Mouse (Mus musculus) testis, postnatal 14 days (tissue): ENCODE data around the gene Pepd.
A peak's percentile ranks its signal among the peaks of the same experiment; 100 is the strongest.

Experiments
- DNase-seq: peaks from one replicate; pipeline ENCODE4 v3.0.0; 2021; ENCODE audit warnings: low spot score

The Pepd gene

GRCm38 (mm10) chr7:35027801-35028420, 115.7 kb downstream of the Pepd start:
- DNase-seq, result no peak

- no peak for DNase-seq
Measured at GRCm38 (mm10) chr7:35028559-35028958, 116.4 kb downstream of the Pepd start.

DNA sequence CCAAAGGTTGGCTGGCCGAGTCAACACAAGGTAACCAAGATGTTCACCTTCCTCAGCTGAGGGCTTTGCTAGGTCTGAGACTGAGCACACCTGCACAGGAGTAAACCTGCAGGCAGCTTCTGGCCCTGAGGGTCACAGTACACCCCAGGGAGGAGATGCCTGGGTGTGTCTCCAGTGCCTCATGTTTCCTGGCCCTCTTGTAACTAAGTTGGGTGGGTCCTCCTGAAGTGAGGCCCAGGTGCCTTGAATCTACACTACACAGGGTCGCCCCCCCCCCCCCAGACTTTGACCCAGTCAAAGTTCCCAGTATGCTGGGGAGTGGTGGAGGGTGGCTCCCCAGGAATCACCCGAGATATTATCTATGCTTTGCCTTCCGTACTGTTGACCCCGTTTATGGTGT, 117.0 kb downstream of the Pepd start:
- no peak for DNase-seq

GRCm38 (mm10) chr7:35029648-35030047, 117.5 kb downstream of the Pepd start:
- no peak for DNase-seq

DNA sequence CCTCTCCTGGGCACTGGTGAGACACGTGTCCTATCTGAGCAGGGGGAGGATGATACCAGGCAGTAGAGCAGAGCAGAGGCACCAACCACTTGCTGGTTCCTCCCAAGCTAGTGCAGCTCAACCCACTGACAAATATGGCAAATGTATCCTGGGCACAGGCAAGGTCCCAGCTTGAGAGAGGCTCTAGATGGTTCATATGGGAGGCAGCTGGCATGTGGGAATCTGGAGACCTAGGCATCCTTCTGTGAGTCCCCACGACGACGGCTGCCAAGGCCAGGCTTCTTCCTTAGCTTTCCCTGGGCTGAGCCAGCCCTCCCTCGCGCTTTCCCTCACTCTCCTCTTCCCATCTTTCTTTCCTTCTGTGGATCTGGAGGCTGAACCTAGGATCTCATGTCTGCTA, 118.4 kb downstream of the Pepd start:
- DNase-seq, result no peak

DNA sequence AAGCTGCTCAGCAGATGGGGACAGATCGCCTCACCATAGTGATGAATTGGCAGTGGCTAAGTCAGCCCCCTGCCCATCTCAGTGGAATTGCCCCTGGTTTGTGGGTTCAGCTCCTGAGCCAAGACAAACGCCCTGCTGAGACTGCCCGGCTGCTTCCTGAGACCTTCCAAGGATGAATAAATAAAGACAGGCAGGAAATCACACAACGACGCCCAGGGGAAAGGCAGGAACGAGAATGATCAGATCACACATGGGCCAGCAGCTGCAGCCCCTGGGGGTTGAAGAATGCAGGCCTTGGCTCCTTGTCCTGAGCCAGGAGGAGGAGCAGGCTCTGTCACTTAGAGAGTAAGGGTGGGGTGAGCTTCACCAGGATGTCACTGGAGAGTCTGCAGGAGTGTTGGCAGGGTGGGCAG, 123.0 kb downstream of the Pepd start:
- DNase-seq, result no peak

DNA sequence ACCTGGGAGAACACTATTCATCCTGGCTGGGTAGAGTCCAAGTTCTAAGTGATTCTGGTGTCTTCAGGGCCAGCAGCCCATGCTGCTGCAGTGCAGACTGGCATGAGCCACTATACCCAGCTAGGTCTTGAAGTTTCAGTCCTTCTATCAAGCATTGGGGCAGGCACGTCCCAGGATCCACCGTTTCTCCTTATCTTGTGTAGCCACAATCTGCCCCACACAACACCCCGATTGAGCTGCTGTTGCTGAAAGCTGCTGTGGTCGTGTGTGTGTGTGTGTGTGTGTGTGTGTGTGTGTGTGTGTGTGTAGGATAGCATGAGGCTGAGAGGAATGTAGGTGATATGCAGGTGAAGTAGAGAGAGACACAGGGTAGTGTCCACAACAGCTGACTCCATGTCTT, 123.4 kb downstream of the Pepd start:
- no peak for DNase-seq

- DNase-seq, result peak; percentile 57
Measured at GRCm38 (mm10) chr7:35036266-35036731, 124.1 kb downstream of the Pepd start.

DNA sequence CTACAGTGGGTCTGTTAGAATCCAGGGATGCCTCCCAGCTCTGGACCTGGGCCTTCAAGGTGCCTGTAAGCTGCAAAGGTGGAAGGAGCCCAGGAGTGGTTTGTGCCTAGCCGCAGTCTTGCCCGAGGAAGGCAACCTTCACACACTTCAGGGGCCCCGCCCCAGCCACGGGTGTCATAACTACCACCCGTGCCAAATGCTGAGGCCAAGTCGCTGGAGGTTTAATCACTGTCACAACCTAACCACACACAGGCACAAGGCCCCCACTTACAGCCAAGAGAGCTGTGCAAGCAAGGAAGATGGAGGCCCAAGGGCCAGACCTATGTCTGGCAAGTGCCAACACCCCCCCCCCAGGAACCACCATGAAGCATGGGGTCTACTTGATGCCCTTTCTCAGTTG, 125.2 kb downstream of the Pepd start:
- DNase-seq, result no peak

GRCm38 (mm10) chr7:35040176-35040972, 128.2 kb downstream of the Pepd start:
- DNase-seq, result no peak

GRCm38 (mm10) chr7:35041286-35042208, 129.4 kb downstream of the Pepd start:
- DNase-seq, result no peak

GRCm38 (mm10) chr7:35042209-35042554, 130.0 kb downstream of the Pepd start:
- no peak for DNase-seq

DNA sequence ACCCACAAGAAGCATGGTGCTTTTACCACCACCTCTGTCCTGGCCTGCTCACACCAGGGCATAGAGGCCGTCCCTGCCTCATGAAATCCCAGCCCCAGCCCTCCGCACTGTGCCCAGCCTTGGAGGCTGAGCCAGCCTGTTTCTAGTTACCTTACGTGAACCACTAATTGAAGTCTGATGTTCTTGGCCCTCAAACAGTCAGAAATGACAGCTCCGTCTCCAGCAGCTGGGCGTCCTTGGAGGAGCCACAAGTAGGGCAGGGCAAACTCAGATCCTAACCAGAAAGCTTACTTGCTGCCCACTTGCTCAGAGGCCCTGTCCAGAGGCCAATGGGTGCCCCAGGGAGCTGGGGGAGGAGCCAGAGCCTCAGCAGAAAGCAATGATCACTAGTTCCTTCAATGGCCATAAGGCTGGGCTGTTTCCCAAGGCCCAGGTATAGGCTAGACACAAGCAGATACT, 130.6 kb downstream of the Pepd start:
- DNase-seq, result no peak

DNA sequence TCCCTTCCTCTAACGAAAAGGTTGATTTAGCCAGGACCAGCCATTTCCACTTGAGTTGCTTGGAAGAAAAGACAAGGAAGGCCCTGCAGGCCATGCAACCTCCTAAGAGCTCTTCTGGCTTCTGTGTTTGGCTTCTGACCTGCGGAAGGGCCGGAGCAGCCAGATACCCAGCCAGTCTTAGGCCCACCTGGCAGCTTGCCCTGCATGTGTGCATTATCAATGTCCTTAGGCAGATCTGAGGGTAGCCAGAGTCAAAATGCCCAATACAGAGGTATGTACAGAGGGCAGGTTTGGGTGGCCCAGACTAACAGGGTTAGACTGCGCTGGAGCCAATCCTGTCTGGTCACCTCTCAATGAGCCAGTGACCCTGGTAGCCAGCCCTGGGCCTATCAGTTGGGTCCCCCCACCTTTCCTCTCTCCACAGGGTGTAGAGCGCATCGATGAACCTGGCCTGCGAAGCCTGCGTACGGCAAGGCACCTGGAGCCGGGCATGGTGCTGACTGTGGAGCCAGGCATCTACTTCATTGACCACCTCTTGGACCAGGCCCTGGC, 131.2 kb downstream of the Pepd start:
- no peak for DNase-seq

GRCm38 (mm10) chr7:35044719-35045118, 132.5 kb downstream of the Pepd start:
- no peak for DNase-seq

DNA sequence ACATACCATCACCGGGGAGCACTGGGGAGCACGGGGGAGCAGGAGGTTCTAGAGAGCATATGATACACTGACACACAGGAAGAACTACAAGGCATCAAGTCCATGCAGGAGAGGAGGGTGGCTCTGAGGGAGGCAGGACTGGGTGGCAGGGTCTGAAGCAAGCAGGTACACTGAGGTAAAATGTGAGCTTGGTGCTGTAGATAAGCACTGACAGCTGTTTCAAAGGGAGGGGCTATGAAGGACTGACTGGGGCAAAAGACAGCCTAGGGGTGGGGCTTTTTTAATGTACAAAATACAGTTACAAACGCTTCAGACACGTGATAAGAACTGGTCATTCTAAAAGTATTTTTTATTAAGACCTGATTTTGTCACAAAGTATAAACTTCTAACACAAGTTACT, 133.9 kb downstream of the Pepd start:
- no peak for DNase-seq

DNA sequence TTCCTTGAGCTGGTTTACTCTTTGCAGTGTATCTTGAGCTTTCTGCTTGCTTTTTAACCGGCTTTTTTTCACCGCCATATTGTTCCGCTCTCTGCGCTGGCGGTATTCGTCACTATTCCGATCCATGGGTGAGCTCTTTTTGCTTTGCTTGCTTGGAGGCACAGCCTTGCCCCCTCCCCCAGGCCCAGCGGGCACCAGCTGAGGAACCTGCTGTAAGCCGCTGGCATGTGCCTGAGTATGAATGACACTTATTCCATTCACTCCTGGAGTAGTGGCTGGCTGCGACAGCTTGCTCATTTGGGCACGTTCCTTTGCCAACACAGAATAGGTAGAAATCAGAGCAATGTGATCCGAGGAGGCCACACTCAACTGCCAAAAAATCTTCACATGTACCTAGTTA, 138.4 kb downstream of the Pepd start:
- DNase-seq, result no peak

DNA sequence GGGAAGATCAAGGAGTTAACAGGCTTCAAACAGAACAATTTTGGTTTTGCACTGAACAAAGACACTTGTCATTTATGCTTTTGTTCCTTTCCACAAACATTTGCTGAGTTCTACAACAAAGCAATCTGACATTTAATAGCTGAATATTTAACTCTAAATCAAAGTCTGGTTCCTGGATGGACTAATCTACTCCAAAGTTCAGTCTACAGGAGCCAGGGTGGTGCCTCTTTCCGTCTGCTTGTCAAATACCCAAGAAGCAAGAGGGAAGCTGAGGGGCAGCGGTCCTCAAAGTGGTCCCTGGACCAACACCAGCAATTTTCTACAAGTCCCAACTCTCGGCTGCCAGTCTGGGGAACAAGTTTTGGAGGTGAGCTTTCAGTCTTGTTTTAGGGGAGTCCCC, 141.0 kb downstream of the Pepd start:
- no peak for DNase-seq

DNA sequence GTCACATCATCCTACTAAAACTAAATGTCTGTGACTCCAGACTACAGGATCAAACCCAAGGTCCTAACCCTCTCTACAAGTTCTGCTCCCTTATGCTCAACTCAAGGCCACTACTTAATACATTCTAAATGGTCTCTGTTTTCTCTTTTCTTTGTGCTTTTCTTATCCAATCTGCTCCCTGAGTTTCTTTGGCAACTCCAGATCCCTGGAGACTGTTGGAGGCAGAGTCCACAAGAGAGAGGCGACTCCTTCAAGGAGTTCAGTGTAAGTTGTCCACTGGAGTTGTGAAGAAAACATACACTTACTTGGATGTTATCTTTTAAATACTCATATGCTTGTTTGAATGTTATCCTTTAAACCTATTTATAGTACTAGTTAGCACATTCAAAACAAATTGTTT, 142.1 kb downstream of the Pepd start:
- no peak for DNase-seq

GRCm38 (mm10) chr7:35054977-35055618, 142.9 kb downstream of the Pepd start:
- no peak for DNase-seq

DNA sequence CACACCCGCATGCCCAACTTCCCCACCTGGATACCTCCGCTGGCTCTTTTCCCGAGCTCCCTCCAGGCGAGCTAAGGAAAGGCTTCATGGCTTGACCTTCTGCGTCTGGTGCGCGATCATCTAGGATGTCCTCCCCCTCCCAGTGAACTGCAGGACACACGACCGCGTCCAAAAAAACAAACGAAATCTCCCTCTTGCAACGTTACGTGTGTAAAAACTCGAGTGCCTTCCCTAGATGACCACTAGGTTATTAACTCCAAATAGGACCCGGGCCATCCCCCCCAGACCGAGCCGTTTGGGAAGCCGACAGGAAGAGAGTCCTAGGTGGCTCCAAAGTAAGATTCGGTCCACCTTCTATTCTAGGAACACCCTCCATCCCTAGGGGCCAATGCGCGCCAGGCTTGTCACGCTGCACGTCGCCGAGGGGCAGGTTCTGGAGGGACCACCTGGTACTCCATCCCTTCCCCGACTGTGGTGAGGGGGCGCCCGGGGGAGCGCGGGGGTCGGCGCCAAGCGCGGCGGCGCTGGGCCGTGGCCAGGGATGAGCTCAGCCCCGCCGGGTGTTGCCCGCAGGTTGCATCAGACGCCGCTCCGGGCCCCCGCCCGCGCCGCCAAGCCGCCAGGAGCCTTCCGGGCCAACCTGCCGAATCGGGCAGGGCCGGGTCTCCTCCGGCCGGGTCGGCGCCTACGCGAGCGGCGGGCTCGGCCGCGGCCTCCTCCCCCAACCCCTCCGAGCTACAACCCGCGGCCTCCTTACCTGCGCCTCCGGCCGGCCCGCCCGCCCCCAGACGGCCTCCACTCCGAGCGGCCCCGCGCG, 143.6 kb downstream of the Pepd start:
- DNase-seq, result peak; percentile 71
